Mouse (Mus musculus) lung, postnatal 0 days (tissue): ENCODE measurements around the gene Bag3.

Experiments used
- CTCF ChIP-seq: IDR thresholded peaks from 2 replicates; pipeline ENCODE4 v1.5.1; 2016; ENCODE audit warnings: antibody characterized with exemption, mild to moderate bottlenecking
- EP300 ChIP-seq: IDR thresholded peaks from 2 replicates; pipeline ENCODE4 v1.6.1; 2016; ENCODE audit warnings: antibody characterized with exemption, mild to moderate bottlenecking, control low read depth

- TF ChIP-seq CTCF (peak; percentile 24), EP300 (no peak)
Observed at GRCm38 (mm10) chr7:128591345-128592084, 68.1 kb downstream of the Bag3 start.
